Mouse (Mus musculus) left cerebral cortex, postnatal 36 days (tissue): Measurements from ENCODE around the gene Nup210. TPM values are rescaled to one million over a fixed set of nuclear protein-coding genes. Genes with fewer than 3 reads are reported as not detected.
"Not testable (repeated sequence)": the region's sequence is repeated elsewhere in the genome, so short reads cannot be mapped to it uniquely, and the experiment has no call there.

Experiments used
- DNase-seq, 2 experiments: peaks; one replicate each; pipeline ENCODE4 v3.0.0; 2021 to 2022; ENCODE audit warnings: low spot score in 2 of 2, mixed read lengths in 1 of 2
- intact Hi-C: fragments of 180-260 bp; cut with DNase I; formaldehyde crosslinking; loops from one replicate; pipeline ENCODE4 v1.15.1; 2025
- total RNA-seq, 2 experiments: library from RNA; stranded (reverse); gene quantifications; 2 replicates each; pipeline ENCODE4 v1.2.3; 2021

Nup210 gene
- total RNA-seq, 2 experiments from 2014 or later: 24.8 to 27.7 TPM

GRCm38 (mm10) chr6:91145572-91145971 is 28.9 kb upstream of the Nup210 start:
- no peak for DNase-seq
- intact Hi-C loops: loop anchor here (10.0 kb wide), 1 partner anchor 161 kb away; the partner anchor contains the start of gene Iqsec1

- intact Hi-C loops: loop anchor here (10.0 kb wide), 1 partner anchor 160 kb away; the partner anchor contains the start of gene Iqsec1
- DNase-seq: no peak
Measured at GRCm38 (mm10) chr6:91145056-91145455, 28.4 kb upstream of the Nup210 start.

- intact Hi-C loops: loop anchor here (2.0 to 10.0 kb wide), 4 partner anchors 83 to 403 kb away; partner anchors contain the start of gene Iqsec1
- DNase-seq: peak; percentile 53 to 64
Measured at GRCm38 (mm10) chr6:91139846-91140245, 23.2 kb upstream of the Nup210 start.

GRCm38 (mm10) chr6:91137343-91137956 is 20.8 kb upstream of the Nup210 start:
- no peak for DNase-seq
- intact Hi-C loops: loop anchor here (5.0 kb wide), 1 partner anchor 80 kb away; no protein-coding TSS in a partner anchor

GRCm38 (mm10) chr6:91130856-91131255 is 14.2 kb upstream of the Nup210 start:
- intact Hi-C loops: no loop called here

GRCm38 (mm10) chr6:91128996-91129395 is 12.4 kb upstream of the Nup210 start:
- no peak for DNase-seq
- intact Hi-C loops: no loop called here

More at GRCm38 (mm10) chr6:91130856-91131255, 14.2 kb upstream of the Nup210 start:
- no peak for DNase-seq

GRCm38 (mm10) chr6:91125228-91125585 is 8.6 kb upstream of the Nup210 start:
- no peak for DNase-seq
- intact Hi-C loops: no loop called here

- no peak for DNase-seq
- intact Hi-C loops: no loop called here
Measured at GRCm38 (mm10) chr6:91124286-91125227, 7.9 kb upstream of the Nup210 start.

- DNase-seq: no peak
- intact Hi-C loops: no loop called here
Measured at GRCm38 (mm10) chr6:91123453-91123852, 6.8 kb upstream of the Nup210 start.

- DNase-seq, intact Hi-C loops: not testable (repeated sequence)
Measured at GRCm38 (mm10) chr6:91121089-91121488, 4.5 kb upstream of the Nup210 start.

GRCm38 (mm10) chr6:91120206-91120605 is 3.6 kb upstream of the Nup210 start:
- no peak for DNase-seq
- intact Hi-C loops: no loop called here

- intact Hi-C loops: no loop called here
- no peak for DNase-seq
Measured at GRCm38 (mm10) chr6:91118526-91118925, 1.9 kb upstream of the Nup210 start.

GRCm38 (mm10) chr6:91117149-91117548 is 520 bp upstream of the Nup210 start:
- intact Hi-C loops: no loop called here
- peak in 1 of 2 experiments; percentile 7 for DNase-seq

- DNase-seq: no peak
- intact Hi-C loops: no loop called here
Measured at GRCm38 (mm10) chr6:91115863-91116243, 776 bp downstream of the Nup210 start.

GRCm38 (mm10) chr6:91115158-91115557 is 1.5 kb downstream of the Nup210 start:
- no peak for DNase-seq
- intact Hi-C loops: no loop called here

GRCm38 (mm10) chr6:91114716-91115115 is 1.9 kb downstream of the Nup210 start:
- intact Hi-C loops: no loop called here
- DNase-seq: no peak

- DNase-seq: no peak
- intact Hi-C loops: no loop called here
Measured at GRCm38 (mm10) chr6:91111954-91112252, 4.7 kb downstream of the Nup210 start.

- no peak for DNase-seq
- intact Hi-C loops: no loop called here
Measured at GRCm38 (mm10) chr6:91111141-91111953, 5.3 kb downstream of the Nup210 start.

- intact Hi-C loops: no loop called here
- no peak for DNase-seq
Measured at GRCm38 (mm10) chr6:91110323-91111020, 6.2 kb downstream of the Nup210 start.
